Comparison of ENCODE assay signal across 11 mouse cellular contexts in genomic region chr9:96573252-96573651, GRCm38 (mm10). TPM values are rescaled to one million over a fixed set of nuclear protein-coding genes. Genes with fewer than 3 reads are reported as not detected.
A peak's percentile ranks its signal among the peaks of the same experiment; 100 is the strongest.
DNase-seq lines count a peak whose midpoint lies in the region; ATAC-seq and TF ChIP-seq lines count a peak whose summit lies in the region.
"Had no signal": no experiment of that assay in that cellular context is flagged by ENCODE, and none has a peak within 500 bp of the region (broad histone marks: within the 10 kb centered on the region; RNA-seq: fewer than 3 reads in every experiment).

No protein-coding gene starts in this region.

- H3K9me3 ChIP-seq in G1E (replicated peaks): no peaks in the 10 kb centered on the region
- H3K9me3 ChIP-seq: midbrain, embryonic 12.5 days had no signal

- H3K4me1 ChIP-seq in G1E (ENCODE audit: insufficient read depth, low read depth, low read length): peaks cover 16% of the 10 kb centered on the region
- H3K4me1 ChIP-seq: midbrain, embryonic 12.5 days had no signal

- peaks cover 76% of the 10 kb centered on the region for H3K36me3 ChIP-seq in G1E (replicated peaks)

- peak; percentile 75 for DNase-seq in cerebellum, adult 9-10 months
- DNase-seq in cerebellum, adult 11 months: no peak
- peak; percentile 62 for DNase-seq in layer of hippocampus, adult 9-10 months (ENCODE audit: low spot score)
- no peak for DNase-seq in layer of hippocampus, adult 9-11 months
- DNase-seq in G1E (ENCODE audit: low spot score): no peak
- DNase-seq in lung, postnatal 36 days: peak; percentile 60
- no peak for DNase-seq in right cerebral cortex, postnatal 4 days
- no peak for DNase-seq in spleen, adult 18-20 months

- peak; percentile 91 for TF ChIP-seq CTCF in G1E (IDR thresholded peaks at IDR 0.05; ENCODE audit: low read depth, low read length)

- H3K27me3 ChIP-seq in G1E (ENCODE audit: insufficient read depth, low read length): no peaks in the 10 kb centered on the region
- H3K27me3 ChIP-seq: midbrain, embryonic 12.5 days had no signal

- H3K4me3 ChIP-seq in G1E (ENCODE audit: low read depth, low read length): no peak overlapping the region
- H3K4me3 ChIP-seq: midbrain, embryonic 12.5 days had no signal

- no peak for ATAC-seq in G1E (ENCODE audit: extremely low read depth, insufficient number of reproducible peaks, low FRiP score, poor library complexity, severe bottlenecking)

RNA-seq across cellular contexts. Expression of gene Gm28729, which starts 48.2 kb away (rescaled TPM):
- not detected in 2 replicates for total RNA-seq in G1E (2014; fragmentation: Nextera tagmentation)
- total RNA-seq in G1E (2017): 0.06 and 0.16 TPM in 2 replicates
- polyA plus RNA-seq in G1E (2012): not detected in 2 replicates
- total RNA-seq: heart, postnatal 25 days had no signal
- polyA plus RNA-seq: C2C12; midbrain, embryonic 12.5 days had no signal

RNA-seq across cellular contexts. Expression of gene Rasa2, which starts 58.2 kb away (rescaled TPM):
- total RNA-seq in G1E (2014; fragmentation: Nextera tagmentation) (72.8 and 74.8 TPM in 2 replicates), G1E (2017) (41.6 and 54.9 TPM in 2 replicates)
- 2.7 and 3.2 TPM in 2 replicates for polyA plus RNA-seq in G1E (2012)

Comparison
In these comparisons a context has a peak if more than half of its experiments do, and no peak if none do; other contexts are left out.
1. DNase-seq: peak in cerebellum, adult 9-10 months (single experiment), layer of hippocampus, adult 9-10 months (single experiment) and lung, postnatal 36 days (single experiment); none in cerebellum, adult 11 months (single experiment), layer of hippocampus, adult 9-11 months (single experiment), G1E (single experiment), right cerebral cortex, postnatal 4 days (single experiment) and spleen, adult 18-20 months (0 of 2).